Mouse (Mus musculus) MEL (cell line): ENCODE data around the gene Vps4b.

Experiments
- CTCF ChIP-seq, 3 experiments: IDR thresholded peaks in 2 of 3; conservative IDR thresholded peaks in 1 of 3; 2 replicates each; pipeline ENCODE4 v1.5.1; 2011 to 2012; ENCODE audit warnings: low read length in 3 of 3, low read depth in 2 of 3, mild to moderate bottlenecking in 2 of 3, improper control_type of control experiment in 1 of 3, inconsistent platforms in 1 of 3, mixed read lengths in 1 of 3, moderate library complexity in 1 of 3; ENCODE audit not compliant: control insufficient read depth in 1 of 3, insufficient read depth in 1 of 3, poor library complexity in 1 of 3, severe bottlenecking in 1 of 3
- EP300 ChIP-seq, 2 experiments: IDR thresholded peaks; 2 replicates each; pipeline ENCODE4 v1.6.1; 2011; ENCODE audit warnings: improper control_type of control experiment in 2 of 2, low read length in 2 of 2, low read depth in 1 of 2, mild to moderate bottlenecking in 1 of 2
- MAFK ChIP-seq: IDR thresholded peaks from 2 replicates; pipeline ENCODE4 v1.6.1; 2011; ENCODE audit warnings: low read depth, mild to moderate bottlenecking, low read length, improper control_type of control experiment, borderline replicate concordance
- POLR2A ChIP-seq, 2 experiments: IDR thresholded peaks; 2 replicates each; pipeline ENCODE4 v1.6.1; 2011 to 2012; ENCODE audit warnings: low read length in 2 of 2, mild to moderate bottlenecking in 2 of 2, control low read depth in 1 of 2, improper control_type of control experiment in 1 of 2, low read depth in 1 of 2, moderate library complexity in 1 of 2; ENCODE audit not compliant: control insufficient read depth in 1 of 2, insufficient read depth in 1 of 2, poor library complexity in 1 of 2
- POLR2AphosphoS2 ChIP-seq: IDR thresholded peaks from 2 replicates; pipeline ENCODE4 v1.6.1; 2011; ENCODE audit warnings: low read length, improper control_type of control experiment
- ZMIZ1 ChIP-seq: IDR thresholded peaks from 2 replicates; pipeline ENCODE4 v1.6.1; 2012; ENCODE audit warnings: low read depth, mild to moderate bottlenecking, inconsistent platforms, low read length, improper control_type of control experiment, moderate library complexity

DNA sequence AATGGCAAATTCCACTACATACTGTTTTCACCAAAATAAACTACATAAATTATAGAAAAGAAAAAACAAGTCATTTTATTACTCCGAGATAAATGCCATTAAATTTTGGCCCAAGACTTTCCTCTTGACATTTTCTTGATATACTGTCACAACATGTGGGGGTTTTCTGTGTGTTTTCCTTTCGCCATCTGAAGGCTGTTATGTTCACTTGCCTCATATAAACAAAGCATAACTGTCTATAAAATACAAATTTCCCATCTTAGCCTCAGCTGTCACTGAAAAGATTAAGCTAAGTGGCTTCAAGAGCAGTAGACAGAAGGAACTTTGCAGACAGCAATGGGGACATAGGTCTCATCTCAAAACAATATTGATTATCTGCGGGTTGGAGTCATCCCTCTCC is 32.2 kb downstream of the Vps4b start:
- TF ChIP-seq CTCF (IDR thresholded peaks at IDR 0.05 in 2 of 3, conservative IDR thresholded peaks at IDR 0.05 in 1 of 3; ENCODE audit: control insufficient read depth in 1 of 3, insufficient read depth in 1 of 3, low read depth in 2 of 3, low read length in 3 of 3, poor library complexity in 1 of 3, severe bottlenecking in 1 of 3) (no peak), POLR2AphosphoS2 (peak; percentile 40; the same call in 1 of the 2 replicates), ZMIZ1 (0 out of 2 replicates have a peak, but pooled peaks have one; percentile 37), MAFK (no peak), POLR2A (IDR thresholded peaks at IDR 0.05; ENCODE audit: control insufficient read depth in 1 of 2, insufficient read depth in 1 of 2, low read depth in 1 of 2, low read length in 2 of 2, poor library complexity in 1 of 2) (no peak), EP300 (IDR thresholded peaks at IDR 0.05; ENCODE audit: low read depth in 1 of 2, low read length in 2 of 2) (no peak)
